Mouse (Mus musculus): Measurements from ENCODE around the gene Mtus2. TPM values are rescaled to one million over a fixed set of nuclear protein-coding genes. Genes with fewer than 3 reads are reported as not detected.

Mtus2 gene
- polyA plus RNA-seq, 1 experiment: 1.7 TPM

GRCm38 (mm10) chr5:148131458-148132131, 174.5 kb downstream of the Mtus2 start:
- Histone ChIP-seq H3K4me3 (ENCODE audit: insufficient read depth, low read length) (no peak overlapping the region), H3K4me1 (ENCODE audit: control insufficient read depth, insufficient read depth, low read length) (no peaks in the 10 kb centered on the region), H3K27ac (ENCODE audit: insufficient read depth, low read depth, low read length) (no peak overlapping the region)
- TF ChIP-seq POLR2A (IDR thresholded peaks at IDR 0.05; ENCODE audit: borderline replicate concordance, low read depth, low read length): no peak
- TF ChIP-seq CTCF (IDR thresholded peaks at IDR 0.05; ENCODE audit: low read depth, low read length): no peak

- no peak overlapping the region for H3K27ac ChIP-seq (ENCODE audit: insufficient read depth, low read depth, low read length)
- H3K4me1 ChIP-seq (ENCODE audit: control insufficient read depth, insufficient read depth, low read length): no peaks in the 10 kb centered on the region
- H3K4me3 ChIP-seq (ENCODE audit: insufficient read depth, low read length): no peak overlapping the region
- TF ChIP-seq POLR2A (IDR thresholded peaks at IDR 0.05; ENCODE audit: borderline replicate concordance, low read depth, low read length) (no peak), CTCF (IDR thresholded peaks at IDR 0.05; ENCODE audit: low read depth, low read length) (no peak)
Measured at GRCm38 (mm10) chr5:148133448-148134060, 176.4 kb downstream of the Mtus2 start.

GRCm38 (mm10) chr5:148141662-148142061, 184.5 kb downstream of the Mtus2 start:
- no peak overlapping the region for H3K27ac ChIP-seq (ENCODE audit: insufficient read depth, low read depth, low read length)
- no peak for TF ChIP-seq CTCF (IDR thresholded peaks at IDR 0.05; ENCODE audit: low read depth, low read length)
- TF ChIP-seq POLR2A (IDR thresholded peaks at IDR 0.05; ENCODE audit: borderline replicate concordance, low read depth, low read length): no peak
- H3K4me1 ChIP-seq (ENCODE audit: control insufficient read depth, insufficient read depth, low read length): no peaks in the 10 kb centered on the region
- no peak overlapping the region for H3K4me3 ChIP-seq (ENCODE audit: insufficient read depth, low read length)

- Histone ChIP-seq H3K4me3 (ENCODE audit: insufficient read depth, low read length) (no peak overlapping the region), H3K27ac (ENCODE audit: insufficient read depth, low read depth, low read length) (no peak overlapping the region), H3K4me1 (ENCODE audit: control insufficient read depth, insufficient read depth, low read length) (no peaks in the 10 kb centered on the region)
- TF ChIP-seq POLR2A (IDR thresholded peaks at IDR 0.05; ENCODE audit: borderline replicate concordance, low read depth, low read length) (no peak), CTCF (IDR thresholded peaks at IDR 0.05; ENCODE audit: low read depth, low read length) (no peak)
Measured at GRCm38 (mm10) chr5:148146200-148146823, 189.2 kb downstream of the Mtus2 start.

GRCm38 (mm10) chr5:148151894-148152599, 194.9 kb downstream of the Mtus2 start:
- Histone ChIP-seq H3K27ac (ENCODE audit: insufficient read depth, low read depth, low read length) (no peak overlapping the region), H3K4me1 (ENCODE audit: control insufficient read depth, insufficient read depth, low read length) (no peaks in the 10 kb centered on the region), H3K4me3 (ENCODE audit: insufficient read depth, low read length) (no peak overlapping the region)
- TF ChIP-seq POLR2A (IDR thresholded peaks at IDR 0.05; ENCODE audit: borderline replicate concordance, low read depth, low read length) (no peak), CTCF (IDR thresholded peaks at IDR 0.05; ENCODE audit: low read depth, low read length) (no peak)

GRCm38 (mm10) chr5:148152600-148153402, 195.7 kb downstream of the Mtus2 start:
- H3K4me3 ChIP-seq (ENCODE audit: insufficient read depth, low read length): no peak overlapping the region
- no peak for TF ChIP-seq CTCF (IDR thresholded peaks at IDR 0.05; ENCODE audit: low read depth, low read length)
- no peak for TF ChIP-seq POLR2A (IDR thresholded peaks at IDR 0.05; ENCODE audit: borderline replicate concordance, low read depth, low read length)
- H3K27ac ChIP-seq (ENCODE audit: insufficient read depth, low read depth, low read length): no peak overlapping the region
- no peaks in the 10 kb centered on the region for H3K4me1 ChIP-seq (ENCODE audit: control insufficient read depth, insufficient read depth, low read length)

- Histone ChIP-seq H3K4me1 (ENCODE audit: control insufficient read depth, insufficient read depth, low read length) (no peaks in the 10 kb centered on the region), H3K27ac (ENCODE audit: insufficient read depth, low read depth, low read length) (no peak overlapping the region), H3K4me3 (ENCODE audit: insufficient read depth, low read length) (no peak overlapping the region)
- TF ChIP-seq CTCF (IDR thresholded peaks at IDR 0.05; ENCODE audit: low read depth, low read length) (no peak), POLR2A (IDR thresholded peaks at IDR 0.05; ENCODE audit: borderline replicate concordance, low read depth, low read length) (no peak)
Measured at GRCm38 (mm10) chr5:148153403-148153713, 196.2 kb downstream of the Mtus2 start.

- no peaks in the 10 kb centered on the region for H3K4me1 ChIP-seq (ENCODE audit: control insufficient read depth, insufficient read depth, low read length)
- TF ChIP-seq CTCF (IDR thresholded peaks at IDR 0.05; ENCODE audit: low read depth, low read length) (no peak), POLR2A (IDR thresholded peaks at IDR 0.05; ENCODE audit: borderline replicate concordance, low read depth, low read length) (no peak)
- no peak overlapping the region for H3K27ac ChIP-seq (ENCODE audit: insufficient read depth, low read depth, low read length)
- no peak overlapping the region for H3K4me3 ChIP-seq (ENCODE audit: insufficient read depth, low read length)
Measured at GRCm38 (mm10) chr5:148154727-148155126, 197.6 kb downstream of the Mtus2 start.

GRCm38 (mm10) chr5:148159328-148159727, 202.2 kb downstream of the Mtus2 start:
- no peak for TF ChIP-seq POLR2A (IDR thresholded peaks at IDR 0.05; ENCODE audit: borderline replicate concordance, low read depth, low read length)
- TF ChIP-seq CTCF (IDR thresholded peaks at IDR 0.05; ENCODE audit: low read depth, low read length): no peak
- Histone ChIP-seq H3K27ac (ENCODE audit: insufficient read depth, low read depth, low read length) (no peak overlapping the region), H3K4me1 (ENCODE audit: control insufficient read depth, insufficient read depth, low read length) (no peaks in the 10 kb centered on the region), H3K4me3 (ENCODE audit: insufficient read depth, low read length) (no peak overlapping the region)

Measured in bone marrow macrophage, adult 2 months (primary cell).